Comparison of ENCODE assay signal across 15 mouse cellular contexts in genomic region chr5:123222346-123223050, GRCm38 (mm10). TPM values are rescaled to one million over a fixed set of nuclear protein-coding genes. Genes with fewer than 3 reads are reported as not detected.
"Had no signal": no experiment of that assay in that cellular context is flagged by ENCODE, and none has a peak within 500 bp of the region (broad histone marks: within the 10 kb centered on the region; RNA-seq: fewer than 3 reads in every experiment).

No protein-coding gene starts in this region.

RNA-seq across cellular contexts. Expression of gene Hpd, which starts 40.0 kb away (rescaled TPM):
- total RNA-seq: layer of hippocampus, adult 2 months; layer of hippocampus, postnatal 25 days; left cerebral cortex, postnatal 25 days had no signal
- polyA plus RNA-seq: kidney, embryonic 14.5 days; limb, embryonic 10.5 days; limb, embryonic 13.5 days; lung, embryonic 14.5 days; lung, postnatal 0 days; macrophage; midbrain, embryonic 12.5 days; midbrain, embryonic 15.5 days; neural tube, embryonic 12.5 days; neural tube, embryonic 15.5 days; stomach, embryonic 14.5 days; thymus, postnatal 0 days had no signal
